Mouse (Mus musculus) right cerebral cortex, adult 18-20 months (tissue): ENCODE data around the gene Mlycd.

Source experiments
- DNase-seq: peaks from one replicate; pipeline ENCODE4 v3.0.0; 2022; ENCODE audit warnings: mixed read lengths

Gene Mlycd

GRCm38 (mm10) chr8:119435527-119435926 lies 40.8 kb downstream of the Mlycd start:
- DNase-seq = no peak

DNA sequence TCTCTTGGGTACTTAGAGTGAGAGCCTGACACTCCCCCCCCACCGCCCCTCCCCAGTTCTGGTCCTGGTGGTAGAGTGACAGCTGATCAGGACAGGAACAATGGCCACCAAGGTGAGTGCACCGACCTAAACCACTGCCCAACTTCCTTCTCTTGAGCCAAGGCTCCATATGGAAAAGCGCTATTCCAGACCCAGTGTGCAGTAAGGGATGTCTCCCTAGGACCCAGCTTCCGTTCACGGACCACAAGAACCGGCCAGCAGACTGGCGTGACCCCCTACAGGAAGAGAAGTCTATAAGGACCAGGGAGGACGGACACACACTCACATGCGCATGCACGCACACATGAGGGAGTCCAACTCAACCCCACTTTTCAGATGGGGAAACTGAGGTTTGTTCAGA lies 41.7 kb downstream of the Mlycd start:
- DNase-seq = no peak

GRCm38 (mm10) chr8:119436933-119437332 lies 42.3 kb downstream of the Mlycd start:
- DNase-seq = no peak

DNA sequence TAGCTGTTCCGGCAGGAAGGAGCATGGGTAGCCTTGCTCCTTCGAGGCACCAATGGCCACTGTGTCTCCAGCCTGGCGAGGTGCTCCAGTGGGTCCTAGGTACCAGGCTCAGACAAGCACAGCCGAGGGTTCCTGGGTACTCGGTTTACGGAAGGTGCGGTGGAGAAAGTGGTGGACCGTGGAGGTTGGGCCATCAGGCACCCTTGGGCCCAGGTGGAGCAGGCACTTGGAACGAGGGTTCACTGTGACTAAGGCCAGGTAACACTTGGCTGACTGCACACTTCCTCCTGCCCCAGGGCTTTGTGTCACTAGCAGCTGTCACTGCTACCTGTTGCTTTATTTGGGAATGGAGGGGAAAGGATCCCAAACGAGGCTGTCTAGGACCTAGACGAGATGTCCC lies 42.8 kb downstream of the Mlycd start:
- DNase-seq = no peak

DNA sequence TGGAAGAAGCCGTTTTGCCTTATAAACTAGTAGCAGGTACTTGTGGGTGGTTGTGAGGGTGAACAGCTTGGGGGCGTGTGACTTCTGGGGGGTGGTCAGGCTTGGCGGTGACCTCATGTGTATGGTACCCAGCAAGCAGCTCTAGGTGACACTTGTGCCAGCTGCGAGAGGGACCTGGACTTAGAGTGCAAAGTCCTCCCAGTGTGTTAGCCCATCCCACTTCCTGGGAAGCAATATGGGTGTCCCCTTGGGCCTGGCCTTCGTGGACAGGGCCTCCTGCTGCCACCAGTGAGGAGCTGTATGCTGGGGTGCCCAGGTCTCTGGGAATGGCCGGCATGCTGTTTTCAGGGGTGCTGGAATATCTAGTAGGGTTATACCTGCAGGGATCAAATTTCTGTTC lies 44.2 kb downstream of the Mlycd start:
- no peak for DNase-seq

GRCm38 (mm10) chr8:119439424-119439823 lies 44.7 kb downstream of the Mlycd start:
- no peak for DNase-seq

DNA sequence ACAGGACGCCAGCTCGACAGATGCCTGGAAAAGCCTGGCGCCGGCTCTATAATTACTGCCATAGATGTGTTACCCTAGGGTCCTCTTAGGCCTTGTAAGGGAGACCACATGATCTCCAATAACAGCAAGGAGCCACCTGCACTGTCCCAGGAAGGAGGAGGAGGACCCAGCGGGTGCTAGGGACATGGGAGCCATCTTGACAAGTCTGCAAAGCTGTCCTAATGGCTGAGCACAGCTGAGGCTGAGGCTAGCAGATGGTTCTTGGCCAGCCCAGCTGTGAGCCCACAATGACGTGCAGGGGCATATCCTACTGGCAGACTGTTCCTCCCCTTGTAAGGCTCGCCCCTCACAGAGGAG lies 45.2 kb downstream of the Mlycd start:
- no peak for DNase-seq

GRCm38 (mm10) chr8:119440250-119440951 lies 45.7 kb downstream of the Mlycd start:
- peak; percentile 63 for DNase-seq

- DNase-seq = no peak
Observed at GRCm38 (mm10) chr8:119440952-119441270, 46.2 kb downstream of the Mlycd start.

GRCm38 (mm10) chr8:119442013-119442412 lies 47.3 kb downstream of the Mlycd start:
- no peak for DNase-seq

DNA sequence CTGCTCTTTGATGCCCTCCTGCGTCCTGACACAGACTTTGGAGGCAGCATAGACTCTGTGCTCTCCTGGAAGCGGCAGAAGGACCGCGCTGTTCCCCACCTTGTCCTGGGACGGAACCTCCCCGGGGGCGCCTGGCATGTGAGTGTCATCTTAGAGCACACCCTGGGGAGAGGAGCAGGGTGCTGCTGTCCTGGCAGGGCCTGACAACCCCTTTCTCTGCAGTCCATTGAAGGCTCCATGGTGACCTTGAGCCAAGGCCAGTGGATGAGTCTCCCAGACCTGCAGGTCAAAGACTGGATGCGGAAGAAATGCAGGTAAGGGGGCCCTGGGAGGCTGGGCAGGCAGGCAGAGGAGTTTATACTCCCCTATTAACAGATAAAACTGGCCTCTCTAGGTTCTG lies 48.3 kb downstream of the Mlycd start:
- DNase-seq = no peak

GRCm38 (mm10) chr8:119446211-119446989 lies 51.7 kb downstream of the Mlycd start, which contains the start of gene Necab2:
Necab2 (plus strand) TSS chr8:119446719.
- DNase-seq = peak; percentile 84

DNA sequence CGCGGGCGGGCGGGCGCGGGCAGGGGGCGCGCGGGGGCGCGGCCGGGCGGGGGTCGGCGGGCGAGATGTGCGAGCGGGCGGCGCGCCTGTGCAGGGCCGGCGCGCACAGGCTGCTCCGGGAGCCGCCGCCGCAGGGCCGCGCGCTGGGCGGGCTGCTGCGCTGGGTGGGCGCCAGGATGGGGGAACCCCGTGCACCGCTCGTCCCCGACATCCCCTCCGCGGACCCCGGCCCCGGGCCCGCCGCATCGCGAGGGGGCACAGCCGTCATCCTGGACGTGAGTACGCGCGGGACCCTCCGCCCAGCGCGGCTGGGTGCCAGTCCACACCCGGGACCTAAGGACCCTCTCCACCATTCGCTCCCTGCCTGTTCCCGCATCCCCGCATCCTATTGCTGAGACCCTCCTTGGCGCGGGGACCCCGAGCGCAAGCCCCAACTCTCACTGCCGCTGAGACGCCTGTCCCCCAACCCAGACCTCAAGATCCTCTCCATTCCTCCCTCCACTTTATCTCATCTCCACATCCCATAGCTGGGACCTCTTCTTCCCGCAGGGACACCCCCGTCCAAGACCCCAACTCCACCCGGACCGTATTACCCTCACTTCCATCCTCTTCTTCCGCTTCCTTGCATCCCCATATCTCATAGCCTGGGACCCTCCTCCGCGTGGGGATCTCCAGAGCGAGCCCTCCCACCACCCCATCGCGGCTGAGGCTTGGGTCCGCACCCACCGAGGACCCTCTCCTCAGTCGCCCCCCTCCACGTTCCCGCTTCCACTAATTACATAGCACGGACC lies 52.5 kb downstream of the Mlycd start:
- no peak for DNase-seq

DNA sequence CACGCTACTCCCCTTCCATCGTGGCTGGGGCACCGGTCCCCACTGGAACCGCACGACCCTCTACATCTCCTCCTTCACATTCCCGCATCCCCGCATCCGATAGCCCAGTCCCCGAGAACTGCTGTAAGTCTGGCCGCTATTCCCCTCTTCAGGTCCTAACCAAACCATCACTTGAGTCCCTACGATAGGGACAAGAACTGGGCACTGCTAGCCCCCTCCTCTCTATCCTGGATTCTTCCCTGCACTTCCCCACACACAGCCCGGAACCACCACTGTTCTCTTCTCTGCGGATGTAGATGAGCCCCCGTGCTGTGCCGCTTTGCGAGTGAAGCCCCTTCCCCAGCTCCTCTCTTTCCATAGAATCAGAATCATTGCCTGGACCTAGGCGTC lies 53.1 kb downstream of the Mlycd start:
- DNase-seq = no peak

- peak; percentile 84 for DNase-seq
Observed at GRCm38 (mm10) chr8:119449627-119450026, 54.9 kb downstream of the Mlycd start.

DNA sequence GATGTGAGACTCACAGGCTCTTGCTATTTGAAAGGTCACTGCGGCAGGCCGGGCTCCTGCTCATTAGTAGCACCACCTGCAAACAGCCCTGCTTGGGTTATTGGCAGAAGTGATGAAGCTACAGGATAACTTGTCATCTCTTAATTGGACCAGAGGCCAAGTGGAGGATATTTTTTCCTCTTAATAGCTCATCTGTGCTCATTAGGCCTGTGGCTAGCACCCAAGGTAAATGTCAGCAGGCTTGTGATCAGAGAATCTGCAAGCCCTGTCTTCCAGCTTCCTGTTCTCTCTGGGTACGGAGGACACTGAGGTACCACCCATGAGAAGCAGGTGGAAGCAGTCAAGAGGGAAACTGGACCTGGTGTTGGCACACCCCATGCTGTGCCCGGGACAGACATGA lies 56.5 kb downstream of the Mlycd start:
- DNase-seq = no peak

DNA sequence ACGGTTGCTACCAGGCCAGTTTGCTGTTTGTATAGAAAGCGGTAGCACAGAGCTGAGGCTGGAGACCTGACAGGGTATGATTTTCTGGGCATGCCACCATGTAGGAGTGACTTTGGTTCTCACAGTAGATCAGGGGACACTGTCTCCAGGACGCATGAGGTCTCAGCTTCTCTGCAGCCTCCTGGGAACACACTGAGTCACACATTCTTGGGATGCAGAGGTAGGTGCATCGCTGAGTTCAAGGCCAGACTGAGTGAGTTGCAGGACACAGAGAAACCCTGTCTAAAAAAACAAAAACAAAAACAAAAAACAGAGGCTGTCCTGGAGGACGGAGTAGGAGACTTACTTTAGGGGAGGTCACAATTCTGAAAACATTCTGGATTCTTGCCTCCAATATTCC lies 58.2 kb downstream of the Mlycd start:
- DNase-seq = no peak

DNA sequence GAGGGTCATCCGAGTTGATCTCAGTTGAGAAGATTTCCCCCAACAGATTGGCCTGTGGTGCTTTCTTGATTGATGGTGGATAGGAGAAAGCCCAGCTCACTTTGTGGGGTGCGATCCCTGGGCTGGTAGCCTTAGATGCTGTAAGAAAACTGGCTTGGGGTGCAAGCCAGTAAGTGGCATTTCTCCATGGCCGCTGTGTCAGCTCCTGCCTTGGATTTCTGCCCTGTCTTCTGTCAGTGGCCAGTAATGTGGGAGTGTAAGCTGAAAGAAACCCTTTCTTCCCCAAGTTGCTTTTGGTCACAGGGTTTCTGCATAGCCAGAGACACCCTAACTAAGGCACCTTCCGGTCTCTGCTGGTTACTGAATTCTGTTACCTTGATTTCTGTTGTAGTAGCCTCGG lies 61.4 kb downstream of the Mlycd start:
- DNase-seq = no peak

GRCm38 (mm10) chr8:119459724-119460123 lies 65.0 kb downstream of the Mlycd start:
- DNase-seq = no peak
